Mouse (Mus musculus) urinary bladder, postnatal 10 days (tissue): ENCODE results near the gene Phf21b.
A peak's percentile ranks its signal among the peaks of the same experiment; 100 is the strongest.
"Not testable (repeated sequence)": the region's sequence is repeated elsewhere in the genome, so short reads cannot be mapped to it uniquely, and the experiment has no call there.

Experiments used
- DNase-seq: peaks from one replicate; pipeline ENCODE4 v3.0.0; 2022; ENCODE audit warnings: low spot score

Gene Phf21b

DNA sequence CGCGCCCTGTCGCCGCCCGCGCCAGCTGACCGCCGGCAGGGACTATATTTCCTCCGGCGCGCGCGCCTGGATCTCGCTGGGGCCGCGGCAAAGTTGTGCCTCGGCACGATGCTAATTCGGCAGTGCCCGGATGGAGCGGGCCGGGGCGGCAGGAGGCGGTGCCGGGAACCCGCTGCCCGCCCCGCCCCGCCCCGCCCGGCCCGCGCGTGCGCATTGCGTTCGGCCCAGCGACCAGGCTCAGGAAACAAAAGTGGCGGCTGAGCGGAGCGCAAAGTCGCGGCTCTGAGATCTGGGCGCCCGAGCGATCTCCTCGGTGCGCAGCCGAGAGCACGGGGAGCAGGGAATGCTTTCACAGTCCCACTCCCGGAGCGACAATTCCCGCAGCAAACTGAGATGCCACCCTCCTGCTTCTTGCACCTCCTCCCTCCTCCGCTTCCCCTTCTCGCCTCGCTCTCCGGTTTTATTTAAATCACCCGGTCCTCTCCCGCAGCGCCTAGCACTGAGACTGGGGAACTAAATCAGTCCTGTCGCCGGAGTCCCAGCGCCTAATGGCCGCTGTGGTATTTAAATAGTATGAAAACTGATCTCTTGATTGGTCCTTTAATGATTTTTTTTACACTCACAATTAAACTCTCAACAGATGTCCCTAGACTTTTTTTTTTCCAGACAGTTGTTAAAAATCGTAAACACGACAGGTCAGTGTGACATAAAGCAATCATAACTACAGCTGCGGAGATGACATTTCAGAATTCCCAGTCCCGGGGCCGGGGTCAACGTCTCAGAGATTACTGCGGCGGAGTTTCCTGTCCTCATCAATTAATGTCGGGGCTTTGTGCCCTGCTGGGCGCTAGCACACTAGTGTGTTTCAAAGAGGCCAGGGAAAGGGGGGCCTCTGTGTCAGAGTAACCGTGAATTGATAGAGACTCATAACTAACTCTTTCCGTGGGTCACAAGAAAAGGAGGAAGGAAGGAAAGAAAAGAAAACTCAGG, at the start of gene Phf21b:
TSS of gene Phf21b (minus strand) at position 44 of the 990 bp plus-strand sequence.
- peak; percentile 51 for DNase-seq

DNA sequence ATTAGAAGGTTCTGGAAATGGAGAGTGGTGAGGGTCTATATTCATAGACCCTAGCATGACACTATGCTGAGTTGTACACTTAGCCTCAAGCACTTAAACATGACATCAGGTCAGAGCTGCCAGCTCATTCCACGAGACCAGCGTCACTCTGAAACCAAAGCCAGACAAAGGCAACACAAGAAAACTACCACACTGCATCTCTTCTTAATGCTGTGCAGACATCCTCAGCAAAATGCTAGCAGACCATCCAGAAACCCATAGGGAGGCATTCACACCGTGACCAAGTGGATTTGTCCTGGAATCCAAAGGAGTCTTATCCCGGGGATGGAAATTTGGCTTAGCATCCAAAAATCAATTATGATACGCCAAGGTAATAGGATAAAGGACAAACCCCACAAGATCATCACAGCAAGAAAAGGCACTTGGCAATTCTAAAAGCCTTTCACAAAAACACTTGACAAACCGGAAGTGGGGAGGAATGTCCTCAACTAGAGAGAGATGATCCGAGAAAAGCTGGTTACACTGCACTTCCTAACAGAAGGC, 48.1 kb upstream of the Phf21b start:
- DNase-seq, result no peak

DNA sequence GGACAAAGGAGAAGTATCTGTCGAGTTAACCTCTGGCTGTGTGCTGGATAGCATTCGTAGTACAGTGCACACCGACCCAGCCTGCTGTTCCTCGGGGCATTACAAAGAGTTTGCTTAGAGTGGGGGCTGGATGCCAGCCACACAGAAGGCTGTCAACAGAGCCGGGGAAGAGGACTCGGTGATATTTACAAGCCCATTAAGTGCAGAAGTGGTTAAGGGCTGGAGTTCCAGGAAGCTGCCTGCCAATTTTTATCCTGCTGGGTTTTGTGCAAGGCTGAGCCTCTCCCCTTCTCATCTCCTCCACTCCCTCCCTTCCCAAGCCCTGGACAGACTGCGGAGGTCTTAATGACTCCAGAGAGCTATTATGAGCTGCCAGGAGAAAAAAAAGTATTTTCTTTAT, 42.2 kb upstream of the Phf21b start:
- DNase-seq, result no peak

DNA sequence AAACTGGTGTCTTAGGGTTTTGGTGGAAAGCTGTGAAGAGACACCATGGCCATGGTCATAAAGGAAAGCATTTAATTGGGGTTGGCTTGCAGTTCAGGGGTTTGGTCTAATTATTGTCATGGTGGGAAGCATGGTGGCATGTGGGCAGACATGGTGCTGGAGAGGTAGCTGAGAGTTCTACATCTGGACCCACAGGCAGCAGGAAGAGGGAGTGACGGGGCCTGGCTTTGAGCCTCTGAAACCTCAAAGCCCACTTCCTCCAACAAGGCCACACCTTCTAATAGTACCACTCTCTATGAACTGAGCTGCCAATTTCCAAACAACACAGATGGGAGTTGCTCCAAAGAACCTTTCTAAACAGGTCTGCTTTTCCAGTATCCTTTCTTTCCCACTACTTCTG, 40.8 kb upstream of the Phf21b start:
- no peak for DNase-seq

DNA sequence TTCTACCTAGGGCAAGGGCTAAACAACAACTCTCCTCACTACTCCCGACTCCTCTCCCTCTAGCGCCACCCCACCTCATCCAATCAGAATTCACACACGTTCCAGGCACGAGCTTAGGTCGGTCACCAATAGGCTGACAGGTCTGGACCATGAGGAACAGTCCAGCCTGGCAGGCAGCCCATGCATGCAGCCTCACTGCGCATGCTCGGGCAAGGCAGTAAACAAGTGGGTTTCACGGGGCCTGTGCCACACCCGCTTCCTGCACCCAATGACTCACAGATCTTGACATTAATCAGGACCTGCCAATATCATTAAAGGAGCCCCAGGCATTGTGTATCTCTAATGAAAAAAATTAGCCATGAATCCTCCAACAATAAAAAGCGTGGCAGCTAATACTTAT, 40.4 kb upstream of the Phf21b start:
- DNase-seq, result not testable (repeated sequence)

DNA sequence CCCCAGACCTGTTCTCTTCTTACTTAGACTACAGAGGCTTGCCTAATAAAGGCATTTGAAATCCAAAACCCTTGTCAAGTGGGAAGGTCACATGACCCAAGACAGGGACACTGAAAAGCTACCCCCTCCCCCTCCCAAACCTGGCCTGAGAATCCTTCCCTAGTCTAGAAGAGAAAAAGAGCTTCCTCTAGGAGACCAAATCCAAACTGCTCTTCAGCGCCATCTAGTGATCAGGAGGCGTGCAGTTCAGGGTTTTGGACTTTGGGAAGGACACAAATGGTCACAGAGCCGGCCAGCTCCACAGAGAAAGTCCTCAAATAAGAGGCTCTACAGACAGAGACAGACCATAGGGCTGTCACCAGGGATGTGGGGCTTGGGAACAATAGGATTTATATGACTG, 35.8 kb upstream of the Phf21b start:
- no peak for DNase-seq

DNA sequence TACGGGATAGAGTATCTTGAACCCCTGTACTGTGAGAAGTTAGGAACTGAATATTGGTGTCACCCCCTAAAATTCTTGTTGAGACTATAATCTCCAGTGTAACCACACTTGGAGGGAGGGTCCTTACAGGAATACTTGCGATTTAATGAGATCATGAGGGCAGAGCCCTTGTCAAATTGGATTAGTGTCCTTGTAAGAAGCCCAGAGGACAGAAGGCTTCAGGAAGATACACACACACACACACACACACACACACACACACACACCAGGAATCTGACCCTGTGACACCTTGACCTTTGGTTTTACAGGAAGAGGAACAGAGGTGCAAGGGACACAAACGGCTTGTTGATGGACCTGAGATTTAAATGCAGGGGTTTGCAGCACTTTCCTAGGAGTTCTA, 35.4 kb upstream of the Phf21b start:
- DNase-seq, result no peak

DNA sequence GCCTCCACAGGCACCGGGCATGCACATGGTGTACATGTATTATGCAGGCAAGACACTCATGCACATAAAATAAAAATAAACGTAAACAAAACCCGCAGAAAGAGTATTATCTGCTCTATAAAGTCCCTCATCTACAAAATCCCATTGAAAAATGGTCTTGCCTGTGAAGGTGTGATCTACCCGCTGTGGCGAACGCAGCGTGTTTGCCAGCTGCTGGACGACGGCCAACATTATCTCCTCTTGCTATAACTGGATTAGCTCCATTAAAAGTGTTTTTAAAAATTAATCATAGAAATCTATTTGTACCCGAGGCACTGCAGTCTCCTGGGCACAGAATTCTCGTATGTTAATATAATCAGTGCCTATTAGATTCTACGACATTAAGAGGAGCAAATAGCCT, 32.2 kb upstream of the Phf21b start:
- DNase-seq, result no peak

DNA sequence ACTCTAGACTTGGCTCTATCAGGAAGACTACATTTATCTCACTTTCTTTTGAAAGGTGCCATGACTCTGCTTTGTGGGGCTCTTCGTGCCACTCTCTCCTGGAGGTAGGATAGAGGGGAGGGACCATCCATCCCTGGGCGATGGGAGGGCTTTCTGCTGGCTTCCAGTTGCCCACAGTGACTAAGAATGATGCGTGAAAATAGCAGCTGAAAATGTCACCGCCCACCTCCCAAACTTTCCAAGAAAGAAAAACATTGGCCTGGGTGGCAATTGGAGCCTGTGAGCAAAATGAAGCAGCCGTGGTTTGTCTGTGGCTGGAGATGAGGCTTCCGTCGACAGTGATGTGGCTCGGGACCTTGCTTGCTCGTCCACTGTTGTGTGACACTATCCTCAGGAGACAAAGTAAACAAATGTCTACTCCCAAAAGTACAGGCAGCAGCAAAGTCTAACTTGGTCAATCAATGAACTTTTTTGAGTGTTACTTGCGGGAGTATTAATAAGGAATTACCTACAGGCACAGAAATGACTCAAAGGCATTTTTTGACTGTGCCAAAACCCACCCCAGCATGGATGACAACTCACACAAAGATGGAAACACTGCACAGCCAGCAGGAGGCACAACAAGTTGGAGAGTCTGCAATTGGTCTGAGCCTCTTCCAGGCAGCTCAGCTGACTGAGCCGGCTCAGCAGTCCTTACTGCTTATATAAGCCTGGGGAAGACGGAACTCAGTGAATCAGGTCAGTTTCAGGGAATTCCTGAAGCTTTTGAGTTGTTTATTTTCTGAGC, 21.4 kb upstream of the Phf21b start:
- DNase-seq, result no peak

DNA sequence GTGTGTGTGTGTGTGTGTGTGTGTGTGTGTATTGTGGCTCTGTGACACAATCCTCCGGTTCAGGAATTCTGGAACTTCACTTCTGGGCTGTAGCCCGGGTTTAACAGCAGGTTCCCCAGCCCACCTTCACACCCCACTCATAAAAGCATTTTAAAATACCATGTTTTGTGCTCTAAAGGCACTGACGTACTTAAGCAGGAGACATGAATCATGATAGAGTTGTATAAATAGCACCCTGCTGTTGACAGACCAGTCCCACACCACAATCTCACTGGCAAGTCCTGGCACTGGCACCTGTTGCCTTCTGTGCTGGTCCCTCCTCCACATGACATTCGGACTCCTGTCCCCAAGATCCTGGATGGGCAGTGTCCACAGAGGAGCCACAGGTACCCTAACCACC, 18.0 kb upstream of the Phf21b start:
- no peak for DNase-seq

DNA sequence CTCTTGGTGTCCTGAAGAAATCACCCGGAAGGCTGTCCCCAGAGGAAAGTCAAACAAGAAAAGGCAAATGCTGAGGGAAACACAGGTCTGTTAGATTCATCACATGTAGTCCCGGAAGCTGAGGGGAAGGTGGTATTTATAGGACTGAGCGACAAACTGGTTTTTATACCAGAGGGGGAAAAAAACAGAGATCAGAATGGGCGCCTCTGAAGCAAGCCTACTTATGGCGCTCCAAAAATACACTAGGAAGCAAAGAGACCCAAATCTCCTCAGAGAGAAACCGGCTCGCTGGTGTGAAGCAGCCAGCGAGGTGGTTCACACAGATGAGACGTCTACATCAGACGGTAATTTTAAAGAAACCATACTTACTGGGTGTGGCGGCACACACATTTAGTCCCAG, 17.2 kb upstream of the Phf21b start:
- no peak for DNase-seq

DNA sequence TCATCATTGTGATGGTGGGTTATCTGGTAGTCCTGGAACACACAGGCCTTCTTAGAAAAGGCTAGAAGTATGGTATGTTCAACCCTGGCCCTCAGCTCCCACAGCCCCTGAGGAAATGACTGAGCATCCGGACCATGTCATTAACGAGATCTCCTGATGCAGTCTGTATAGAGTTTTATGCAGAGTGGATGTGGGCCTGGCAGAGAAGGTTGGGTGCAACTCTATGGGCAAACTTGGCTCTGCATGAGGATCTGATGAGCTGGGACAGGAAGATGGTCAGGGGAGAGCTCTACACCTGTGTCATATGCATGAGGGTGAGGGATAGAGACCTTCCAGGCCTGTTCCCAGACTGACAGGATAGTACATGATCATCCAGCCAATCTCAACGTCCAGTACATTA, 16.0 kb upstream of the Phf21b start:
- no peak for DNase-seq

DNA sequence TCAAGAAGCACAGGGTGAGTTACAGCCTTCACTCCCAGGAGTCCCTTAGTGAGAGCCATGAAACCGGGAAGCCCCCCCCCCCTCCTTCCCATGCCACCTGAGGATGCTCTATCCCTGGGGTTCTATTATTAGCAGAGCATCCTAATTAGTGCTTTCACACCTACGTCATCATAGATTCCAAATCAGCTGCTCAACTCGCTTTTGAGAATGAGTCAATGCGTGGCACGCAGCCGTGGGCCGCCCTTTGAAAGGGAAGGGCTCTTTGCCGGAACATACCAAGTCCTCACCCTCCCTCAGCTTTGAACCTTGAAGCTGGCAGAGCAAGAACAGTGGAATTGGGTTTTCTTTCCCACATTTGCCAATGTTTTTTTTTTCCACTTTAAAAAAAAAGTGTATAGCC, 6.1 kb upstream of the Phf21b start:
- DNase-seq, result no peak

DNA sequence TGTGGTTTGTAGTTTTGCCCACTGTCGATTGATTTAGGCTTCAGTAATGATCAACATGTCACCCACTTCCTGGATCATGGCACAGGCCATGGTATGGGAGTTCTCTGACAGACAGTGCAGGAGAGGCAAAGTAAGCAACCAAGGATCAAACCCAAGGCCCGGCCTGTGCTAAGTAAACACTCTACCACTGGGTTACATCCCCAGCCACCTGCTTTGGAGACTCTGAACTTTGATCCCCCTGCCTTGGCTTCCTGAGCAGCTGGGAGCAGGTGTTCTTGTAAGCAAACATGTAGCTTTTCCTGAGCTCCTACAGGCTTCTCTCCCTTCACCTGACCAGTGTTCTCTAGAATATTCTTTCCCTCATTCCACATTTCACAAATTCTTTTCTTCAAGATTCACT, 1.8 kb upstream of the Phf21b start:
- no peak for DNase-seq

DNA sequence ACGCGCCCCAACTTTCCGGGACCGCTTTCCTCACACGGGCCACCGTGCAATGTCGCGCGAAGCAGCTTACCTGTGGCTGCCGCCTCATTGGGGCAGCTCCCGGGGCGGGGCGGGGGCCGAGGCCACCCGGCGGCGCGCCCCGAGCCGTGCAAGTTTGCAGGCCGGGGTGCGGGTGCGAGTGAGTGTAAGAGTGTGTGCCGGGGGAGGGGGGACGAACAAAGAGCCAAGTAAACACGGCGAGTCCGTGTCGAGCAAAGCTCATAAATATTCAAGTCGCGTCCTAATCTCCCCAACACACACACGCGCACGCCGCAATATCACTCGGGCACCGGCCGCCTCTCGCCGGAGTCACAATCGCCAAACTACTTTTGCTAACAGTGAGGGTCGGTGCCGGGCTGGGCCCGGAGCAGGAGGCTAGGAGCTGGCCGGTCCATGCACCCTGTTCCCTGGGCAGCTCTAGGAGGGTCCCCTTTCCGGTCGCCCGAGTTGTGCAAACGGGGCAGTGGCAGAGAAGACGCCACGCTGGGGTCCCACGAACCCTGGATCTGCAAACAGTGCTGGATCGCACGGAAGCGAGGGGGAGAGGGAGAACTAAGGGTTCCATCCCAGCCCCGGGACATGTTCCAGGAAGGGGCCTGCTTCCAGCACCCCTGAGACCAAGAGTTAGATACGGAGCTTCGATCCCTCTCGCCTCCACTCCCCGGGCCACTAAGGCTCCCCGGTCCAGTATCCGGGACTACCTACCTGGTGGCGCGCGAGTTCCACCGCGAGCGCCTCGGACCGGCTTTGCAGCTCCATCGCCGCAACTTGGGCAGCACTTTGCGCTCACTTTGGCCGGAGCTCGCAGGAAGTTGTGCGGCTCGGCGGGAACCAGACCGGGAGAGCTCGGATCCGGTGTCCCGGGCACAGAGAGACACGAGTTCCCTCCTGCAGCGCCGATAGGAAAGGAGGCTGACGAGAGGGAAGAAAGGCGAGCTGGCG, 638 bp downstream of the Phf21b start:
- DNase-seq, result no peak

DNA sequence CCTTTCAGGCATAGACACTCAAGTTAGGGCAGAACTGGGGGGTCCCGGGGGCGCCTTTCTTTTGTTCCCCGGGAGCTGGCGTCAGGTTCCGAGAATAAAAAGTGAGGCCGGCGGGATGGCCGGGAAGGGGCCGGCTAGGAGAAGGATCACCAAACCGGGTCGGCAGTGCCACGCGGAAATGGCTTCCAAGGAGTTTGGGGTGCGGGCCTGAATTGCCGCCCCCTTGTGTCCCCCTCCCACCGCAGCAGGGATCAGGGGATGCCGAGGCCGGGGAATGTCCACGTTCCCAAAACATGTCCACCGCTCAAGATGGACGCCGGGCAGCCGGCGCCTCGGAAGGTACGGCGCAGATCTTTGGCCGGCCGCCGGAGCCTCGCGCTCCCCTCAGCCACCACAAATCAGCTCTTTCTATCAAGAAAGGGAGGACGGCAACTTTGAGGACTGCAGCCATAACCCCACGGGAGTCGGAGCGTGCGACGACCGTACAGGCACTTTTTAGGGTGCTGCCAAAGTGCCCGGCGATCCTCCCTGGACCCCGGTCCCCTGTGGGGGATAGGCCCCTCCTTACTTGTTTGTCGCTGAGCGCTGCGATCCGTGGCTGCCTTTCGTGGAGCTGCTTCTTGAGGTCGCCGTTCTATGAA, 1.6 kb downstream of the Phf21b start:
- DNase-seq, result no peak

DNA sequence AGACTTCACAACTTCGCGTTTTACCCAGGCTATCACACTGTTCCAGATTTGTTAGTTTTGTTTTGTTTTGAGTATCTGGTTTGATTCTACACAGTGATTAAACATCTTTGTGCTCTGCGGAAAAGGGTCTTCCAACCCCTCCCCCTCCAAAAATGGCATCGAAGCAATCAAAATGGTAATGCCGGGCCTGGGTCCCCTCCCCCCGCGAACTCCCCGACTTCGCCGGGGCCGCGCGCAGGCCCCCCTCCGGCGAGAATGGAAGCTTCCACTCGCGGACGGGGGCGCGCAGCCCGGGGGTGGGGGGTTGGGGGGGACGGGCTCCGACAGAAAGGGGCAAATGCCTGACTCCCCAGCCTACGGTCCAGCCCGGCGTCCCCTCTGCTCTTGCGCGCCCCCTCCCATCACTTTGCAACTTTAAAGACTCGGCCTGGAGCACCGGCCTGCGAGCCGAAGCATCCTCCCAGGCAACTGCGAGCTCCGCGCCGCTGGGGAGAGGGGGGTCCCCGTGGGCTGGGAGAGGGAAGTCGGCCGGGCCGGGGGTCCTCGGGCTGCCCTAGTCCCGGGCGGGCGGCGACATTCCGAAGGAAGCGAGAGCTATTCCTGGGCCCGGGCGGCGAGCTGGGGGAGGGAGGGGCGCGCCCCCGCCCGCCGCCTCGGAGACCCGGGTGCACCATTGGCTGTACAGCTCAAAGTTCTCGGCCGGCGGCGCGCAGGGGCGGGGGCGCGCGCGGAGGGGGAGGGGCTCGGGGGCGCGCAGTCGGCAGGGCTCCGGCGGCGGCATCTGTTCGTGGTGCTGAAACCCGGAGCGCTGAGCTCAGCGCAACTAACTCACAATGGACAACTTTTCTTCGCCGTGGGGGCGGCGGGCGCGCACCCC, 2.4 kb downstream of the Phf21b start:
- DNase-seq, result peak; percentile 24

DNA sequence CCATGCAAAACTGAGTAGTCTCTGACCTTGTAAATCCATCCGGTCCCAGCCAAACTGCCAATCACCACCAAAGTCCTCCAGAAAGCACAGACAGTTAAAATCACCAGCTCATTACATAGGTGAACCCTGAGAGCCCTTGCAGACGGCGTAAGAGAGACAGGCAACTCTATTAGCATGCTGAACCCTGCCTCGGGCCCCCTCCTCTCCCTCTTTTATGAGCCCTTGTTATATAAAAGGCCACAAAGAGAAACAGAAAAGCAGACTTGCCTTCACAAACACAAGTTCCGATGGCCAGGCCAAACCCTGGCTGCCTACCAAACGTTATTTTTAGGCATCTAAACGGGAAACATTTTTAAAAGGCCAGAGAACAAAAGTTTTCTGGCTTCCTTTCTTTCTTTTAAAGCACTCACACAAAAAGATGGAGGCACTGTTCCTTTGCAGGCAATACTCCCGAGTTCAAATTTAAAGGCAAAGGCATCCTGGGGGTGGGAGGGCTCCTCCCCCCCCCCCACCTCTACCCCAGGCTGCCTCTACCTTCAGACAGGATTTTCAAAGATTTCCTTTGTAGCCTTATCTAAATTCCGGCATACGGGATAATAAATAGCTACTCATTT, 3.3 kb downstream of the Phf21b start:
- DNase-seq, result no peak

DNA sequence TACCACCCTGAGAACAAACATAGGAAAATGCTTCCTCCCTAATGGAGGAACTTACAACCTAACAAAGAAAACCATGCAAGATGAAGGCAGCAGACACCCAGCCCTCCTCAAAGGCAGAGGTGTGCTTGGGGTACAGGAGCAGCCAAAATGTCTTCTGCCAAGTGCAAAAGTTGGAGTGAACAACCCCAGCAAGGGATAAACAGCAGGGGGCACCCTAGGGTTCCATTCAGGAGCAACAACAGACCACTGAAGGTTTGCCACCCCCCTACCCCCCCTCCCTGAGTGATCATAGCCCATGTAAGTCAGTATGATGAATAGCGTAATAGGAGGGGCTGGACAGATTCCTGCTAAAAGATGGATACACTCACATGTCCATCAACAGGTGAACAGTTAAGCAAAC, 5.5 kb downstream of the Phf21b start:
- no peak for DNase-seq

DNA sequence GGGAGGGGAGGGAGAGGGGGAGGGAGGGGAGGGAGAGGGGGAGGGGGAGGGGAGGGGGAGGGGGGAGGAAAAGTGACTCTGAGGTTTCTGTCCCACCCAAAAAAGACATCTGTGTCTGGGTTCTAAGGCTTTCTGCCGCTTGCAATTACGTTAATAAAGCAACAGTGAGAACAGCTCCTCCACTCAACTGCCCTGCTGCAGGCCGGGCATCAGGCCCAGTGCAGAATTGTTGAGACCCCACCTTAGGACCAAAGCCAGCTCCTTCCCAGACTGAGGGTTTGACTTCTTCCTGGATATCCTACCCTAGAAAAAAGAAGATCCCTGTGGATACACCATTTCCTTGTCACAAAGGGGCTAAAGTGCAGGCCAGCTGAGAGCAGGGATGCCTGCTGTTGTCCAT, 9.6 kb downstream of the Phf21b start:
- DNase-seq, result no peak
